In genomic region chr11:75460844-75461742, GRCm38 (mm10) we compare ENCODE assay signal across 7 mouse cellular contexts. TPM values are rescaled to one million over a fixed set of nuclear protein-coding genes. Genes with fewer than 3 reads are reported as not detected.
DNase-seq lines count a peak whose midpoint lies in the region; ATAC-seq and TF ChIP-seq lines count a peak whose summit lies in the region.

Gene Tlcd2, plus strand, starts transcription at chr11:75461715.

- ATAC-seq in intestine, postnatal 0 days: peak; percentile 84
- peak; percentile 96 for ATAC-seq in midbrain, embryonic 12.5 days (ENCODE audit: low FRiP score, low read depth)

- peak within 1 kb of the TSS; percentile 91 for H3K4me2 ChIP-seq in intestine, postnatal 0 days (replicated peaks; ENCODE audit: low read depth)
- peak within 1 kb of the TSS; percentile 80 for H3K4me2 ChIP-seq in midbrain, embryonic 12.5 days (replicated peaks)

- H3K9me3 ChIP-seq in embryonic facial prominence, embryonic 10.5 days: no peaks in the 10 kb centered on the region
- no peaks in the 10 kb centered on the region for H3K9me3 ChIP-seq in intestine, postnatal 0 days (ENCODE audit: control insufficient read depth)
- no peaks in the 10 kb centered on the region for H3K9me3 ChIP-seq in midbrain, embryonic 12.5 days

- no peaks in the 10 kb centered on the region for H3K27me3 ChIP-seq in embryonic facial prominence, embryonic 10.5 days (replicated peaks; ENCODE audit: low read depth, poor library complexity, severe bottlenecking)
- H3K27me3 ChIP-seq in intestine, postnatal 0 days (replicated peaks; ENCODE audit: control insufficient read depth, insufficient read depth, low read length): no peaks in the 10 kb centered on the region
- H3K27me3 ChIP-seq in midbrain, embryonic 12.5 days: no peaks in the 10 kb centered on the region
- no peaks in the 10 kb centered on the region for H3K27me3 ChIP-seq in small intestine, adult 2 months (ENCODE audit: control insufficient read depth, insufficient read depth, low read length)

- TF ChIP-seq POLR2A in small intestine, adult 2 months (IDR thresholded peaks at IDR 0.05; ENCODE audit: low read depth, low read length): peak; percentile 100

- peak within 1 kb of the TSS; percentile 76 for H3K4me3 ChIP-seq in embryonic facial prominence, embryonic 10.5 days
- peak within 1 kb of the TSS; percentile 87 for H3K4me3 ChIP-seq in intestine, postnatal 0 days (ENCODE audit: low read depth, low read length)
- H3K4me3 ChIP-seq in midbrain, embryonic 12.5 days: peak within 1 kb of the TSS; percentile 67
- H3K4me3 ChIP-seq in small intestine, adult 2 months (ENCODE audit: low read depth, low read length): peak within 1 kb of the TSS; percentile 97

- peak; percentile 27; the same call in 1 of the 2 replicates for TF ChIP-seq CTCF in intestine, postnatal 0 days (IDR thresholded peaks at IDR 0.05; ENCODE audit: low read depth)
- no peak for TF ChIP-seq CTCF in small intestine, adult 2 months (IDR thresholded peaks at IDR 0.05; ENCODE audit: extremely low read depth, insufficient read length, insufficient replicate concordance, low read depth, low read length)

- H3K27ac ChIP-seq in embryonic facial prominence, embryonic 10.5 days (replicated peaks): peak within 1 kb of the TSS; percentile 84
- H3K27ac ChIP-seq in intestine, postnatal 0 days (ENCODE audit: low read depth, low read length): peak within 1 kb of the TSS; percentile 97
- H3K27ac ChIP-seq in midbrain, embryonic 12.5 days (replicated peaks): peak within 1 kb of the TSS; percentile 71
- H3K27ac ChIP-seq in small intestine, adult 2 months (ENCODE audit: insufficient read depth, low read depth, low read length): peak within 1 kb of the TSS; percentile 100

- peaks cover 38% of the 10 kb centered on the region for H3K4me1 ChIP-seq in embryonic facial prominence, embryonic 10.5 days
- H3K4me1 ChIP-seq in intestine, postnatal 0 days (replicated peaks; ENCODE audit: control insufficient read depth, insufficient read depth, low read length): 0 out of 2 replicates have a peak, but pooled peaks cover 10% of the 10 kb centered on the region
- peaks cover 29% of the 10 kb centered on the region for H3K4me1 ChIP-seq in midbrain, embryonic 12.5 days
- peaks cover 25% of the 10 kb centered on the region for H3K4me1 ChIP-seq in small intestine, adult 2 months (ENCODE audit: control insufficient read depth, insufficient read depth, insufficient read length, low read length)

- H3K9ac ChIP-seq in intestine, postnatal 0 days (ENCODE audit: low read depth, low read length): peak within 1 kb of the TSS; percentile 92
- peak within 1 kb of the TSS; percentile 73 for H3K9ac ChIP-seq in midbrain, embryonic 12.5 days (replicated peaks)

- H3K36me3 ChIP-seq in embryonic facial prominence, embryonic 10.5 days (replicated peaks): peaks cover 16% of the 10 kb centered on the region
- H3K36me3 ChIP-seq in intestine, postnatal 0 days (ENCODE audit: control insufficient read depth, insufficient read depth): peaks cover 19% of the 10 kb centered on the region
- peaks cover 11% of the 10 kb centered on the region for H3K36me3 ChIP-seq in midbrain, embryonic 12.5 days
- peaks cover 24% of the 10 kb centered on the region for H3K36me3 ChIP-seq in small intestine, adult 2 months (ENCODE audit: control insufficient read depth, insufficient read depth, low read length)

- intact Hi-C loops in left cerebral cortex, postnatal 4 days (cut with DNase I): no loop called here

- WGBS in embryonic facial prominence, embryonic 10.5 days: under 1% methylated on average over 46 of the region's 46 CpGs
- WGBS in intestine, postnatal 0 days: under 1% methylated on average over 46 of the region's 46 CpGs
- under 1% methylated on average over 46 of the region's 46 CpGs for WGBS in midbrain, embryonic 12.5 days
- under 1% methylated on average over 46 of the region's 46 CpGs for WGBS in small intestine, adult 2 months

- peak; percentile 99 for DNase-seq in adrenal gland, postnatal 10 days
- DNase-seq in embryonic facial prominence, embryonic 10.5 days (ENCODE audit: low spot score): peak; percentile 100
- peak; percentile 100 for DNase-seq in gonadal fat pad, adult 2 months (ENCODE audit: low read depth)
- peak; percentile 100 for DNase-seq in left cerebral cortex, postnatal 4 days

RNA-seq across cellular contexts. Expression of gene Tlcd2, which starts in this region (rescaled TPM):
- total RNA-seq in adrenal gland, postnatal 10 days (2021): 10 to 100 TPM; 20.9 to 24.6 TPM
- polyA plus RNA-seq in embryonic facial prominence, embryonic 10.5 days (2016; fragmentation: Nextera tagmentation; extraction: Ambion mirVana): 11.1 and 12.7 TPM in 2 replicates
- polyA plus RNA-seq in gonadal fat pad, adult 2 months (2012; rRNA removed): 24.0 and 48.2 TPM in 2 replicates
- 52.7 and 53.9 TPM in 2 replicates for polyA plus RNA-seq in intestine, postnatal 0 days (2015; fragmentation: Nextera tagmentation; extraction: Ambion mirVana)
- under 1 TPM; 0.80 to 0.95 TPM for total RNA-seq in left cerebral cortex, postnatal 4 days (2021)
- polyA plus RNA-seq in midbrain, embryonic 12.5 days (2016; fragmentation: Nextera tagmentation; extraction: Ambion mirVana): 5.9 and 9.1 TPM in 2 replicates
- 27.9 and 78.8 TPM in 2 replicates for polyA plus RNA-seq in small intestine, adult 2 months (2012; rRNA removed)

Comparison
In these comparisons a context has a peak if more than half of its experiments do, and no peak if none do; other contexts are left out.
1. Peak in every context shown above with its lines: DNase-seq, ATAC-seq, H3K4me3 ChIP-seq and H3K27ac ChIP-seq.
2. RNA of gene Tlcd2 (total RNA-seq): 20.9 to 24.6 TPM in adrenal gland, postnatal 10 days; 0.80 to 0.95 TPM in left cerebral cortex, postnatal 4 days; every median in the first group is over 10 times any median in the second.
3. Peak in DNase-seq in left cerebral cortex, postnatal 4 days; RNA of the gene not detected or under 1 TPM.